Mouse (Mus musculus): ENCODE results near the gene Nptn. TPM values are rescaled to one million over a fixed set of nuclear protein-coding genes. Genes with fewer than 3 reads are reported as not detected.

Nptn gene
- polyA plus RNA-seq, 1 experiment from 2014 or later, result 60.3 TPM

DNA sequence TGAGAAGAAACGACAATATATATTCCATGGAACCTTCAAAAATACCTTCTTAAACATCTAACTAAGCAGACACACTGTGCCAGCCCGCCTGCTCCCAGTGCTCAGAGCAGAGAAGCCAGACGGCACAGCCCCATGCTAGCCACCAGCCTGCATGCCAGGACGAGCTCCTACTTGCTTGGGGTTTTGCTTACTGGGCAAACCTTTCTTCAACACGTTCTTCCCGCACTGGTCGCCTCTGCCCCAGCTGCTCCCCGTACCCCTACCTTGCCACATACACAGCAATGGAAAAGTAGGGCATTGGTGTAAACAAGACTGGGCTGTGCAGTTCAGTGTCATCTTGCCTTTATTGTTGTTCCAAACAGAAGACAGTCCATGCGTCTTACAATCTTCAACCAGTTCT, 83.5 kb downstream of the Nptn start:
- WGBS, result 88% methylated on average over 9 of the region's 9 CpGs
- no peak for DNase-seq (ENCODE audit: low spot score)

DNA sequence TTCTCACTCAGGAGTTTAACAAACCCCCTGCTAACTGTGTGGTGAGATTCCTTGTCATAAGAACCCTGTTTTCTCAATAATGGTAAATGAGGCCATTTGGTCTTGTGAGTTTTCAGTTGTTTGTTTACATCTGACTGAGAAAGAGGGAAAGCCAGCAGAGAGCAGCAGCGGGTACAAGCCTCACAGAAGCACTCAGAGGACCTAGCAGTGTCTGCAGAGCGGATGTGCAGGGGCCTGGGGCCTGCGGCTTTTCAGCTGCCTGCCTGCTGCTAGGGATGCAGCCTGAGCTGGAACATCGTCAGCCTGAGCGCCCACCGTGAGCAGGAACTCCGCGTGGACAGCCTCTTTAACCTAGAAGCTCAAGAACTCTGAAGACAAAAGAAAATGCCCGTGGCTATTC, 84.2 kb downstream of the Nptn start:
- whole genome bisulfite sequencing, result 58% methylated on average over 9 of the region's 9 CpGs
- H3K4me1 ChIP-seq (replicated peaks; ENCODE audit: control insufficient read depth, insufficient read depth, low read length), result no peaks in the 10 kb centered on the region
- no peak overlapping the region for H3K4me2 ChIP-seq (ENCODE audit: low read depth, low read length, severe bottlenecking)
- no peak for DNase-seq (ENCODE audit: low spot score)
- no peaks in the 10 kb centered on the region for H3K27me3 ChIP-seq (ENCODE audit: control insufficient read depth, insufficient read depth, low read length)
- no peak overlapping the region for H3K4me3 ChIP-seq (ENCODE audit: low read depth, low read length)
- no peaks in the 10 kb centered on the region for H3K36me3 ChIP-seq (ENCODE audit: control insufficient read depth, insufficient read depth, low read length)
- no peaks in the 10 kb centered on the region for H3K9me3 ChIP-seq (ENCODE audit: control insufficient read depth, low read length)
- no peak overlapping the region for H3K9ac ChIP-seq (ENCODE audit: low read length)
- ATAC-seq (replicated peaks; ENCODE audit: low FRiP score), result no peak
- no peak overlapping the region for H3K27ac ChIP-seq (ENCODE audit: low read depth, low read length)

More for the DNA sequence above, 83.5 kb downstream of the Nptn start:
- Histone ChIP-seq H3K27ac (ENCODE audit: low read depth, low read length) (no peak overlapping the region), H3K36me3 (ENCODE audit: control insufficient read depth, insufficient read depth, low read length) (no peaks in the 10 kb centered on the region), H3K27me3 (ENCODE audit: control insufficient read depth, insufficient read depth, low read length) (no peaks in the 10 kb centered on the region), H3K4me3 (ENCODE audit: low read depth, low read length) (no peak overlapping the region), H3K9me3 (ENCODE audit: control insufficient read depth, low read length) (no peaks in the 10 kb centered on the region), H3K4me2 (ENCODE audit: low read depth, low read length, severe bottlenecking) (no peak overlapping the region), H3K9ac (ENCODE audit: low read length) (no peak overlapping the region), H3K4me1 (replicated peaks; ENCODE audit: control insufficient read depth, insufficient read depth, low read length) (no peaks in the 10 kb centered on the region)
- no peak for ATAC-seq (replicated peaks; ENCODE audit: low FRiP score)

GRCm38 (mm10) chr9:58667244-58667643, 85.2 kb downstream of the Nptn start:
- no peaks in the 10 kb centered on the region for H3K4me1 ChIP-seq (replicated peaks; ENCODE audit: control insufficient read depth, insufficient read depth, low read length)
- H3K27ac ChIP-seq (ENCODE audit: low read depth, low read length), result no peak overlapping the region
- no peaks in the 10 kb centered on the region for H3K36me3 ChIP-seq (ENCODE audit: control insufficient read depth, insufficient read depth, low read length)
- H3K9ac ChIP-seq (ENCODE audit: low read length), result no peak overlapping the region
- no peak for DNase-seq (ENCODE audit: low spot score)
- H3K4me2 ChIP-seq (ENCODE audit: low read depth, low read length, severe bottlenecking), result no peak overlapping the region
- no peaks in the 10 kb centered on the region for H3K27me3 ChIP-seq (ENCODE audit: control insufficient read depth, insufficient read depth, low read length)
- H3K4me3 ChIP-seq (ENCODE audit: low read depth, low read length), result no peak overlapping the region
- ATAC-seq (replicated peaks; ENCODE audit: low FRiP score), result no peak
- H3K9me3 ChIP-seq (ENCODE audit: control insufficient read depth, low read length), result no peaks in the 10 kb centered on the region
- WGBS, result 74% methylated on average over 9 of the region's 9 CpGs

DNA sequence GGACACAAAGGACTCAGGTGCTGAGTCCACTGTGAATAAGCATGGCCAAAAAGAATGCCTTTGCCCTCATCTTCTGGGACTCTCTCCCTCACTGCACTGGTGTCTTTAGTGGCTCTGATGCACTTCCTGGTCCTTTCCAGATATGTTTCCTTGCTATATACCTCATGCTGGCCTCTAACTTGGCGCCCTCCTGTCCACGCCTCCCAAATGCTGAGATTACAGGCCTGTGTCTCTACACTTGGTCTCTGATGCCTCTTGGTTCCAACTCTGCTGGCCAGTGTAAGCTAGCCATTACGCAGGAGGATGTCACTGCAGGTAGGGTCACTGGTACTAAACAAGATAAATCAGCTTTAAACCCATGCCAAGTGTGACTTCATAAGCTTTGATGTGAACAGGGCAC, 86.1 kb downstream of the Nptn start:
- H3K36me3 ChIP-seq (ENCODE audit: control insufficient read depth, insufficient read depth, low read length), result no peaks in the 10 kb centered on the region
- H3K4me3 ChIP-seq (ENCODE audit: low read depth, low read length), result no peak overlapping the region
- H3K4me2 ChIP-seq (ENCODE audit: low read depth, low read length, severe bottlenecking), result no peak overlapping the region
- H3K27me3 ChIP-seq (ENCODE audit: control insufficient read depth, insufficient read depth, low read length), result no peaks in the 10 kb centered on the region
- no peak for DNase-seq (ENCODE audit: low spot score)
- no peaks in the 10 kb centered on the region for H3K9me3 ChIP-seq (ENCODE audit: control insufficient read depth, low read length)
- H3K9ac ChIP-seq (ENCODE audit: low read length), result no peak overlapping the region
- 89% methylated on average over 3 of the region's 3 CpGs for WGBS
- no peak overlapping the region for H3K27ac ChIP-seq (ENCODE audit: low read depth, low read length)
- no peaks in the 10 kb centered on the region for H3K4me1 ChIP-seq (replicated peaks; ENCODE audit: control insufficient read depth, insufficient read depth, low read length)
- no peak for ATAC-seq (replicated peaks; ENCODE audit: low FRiP score)

DNA sequence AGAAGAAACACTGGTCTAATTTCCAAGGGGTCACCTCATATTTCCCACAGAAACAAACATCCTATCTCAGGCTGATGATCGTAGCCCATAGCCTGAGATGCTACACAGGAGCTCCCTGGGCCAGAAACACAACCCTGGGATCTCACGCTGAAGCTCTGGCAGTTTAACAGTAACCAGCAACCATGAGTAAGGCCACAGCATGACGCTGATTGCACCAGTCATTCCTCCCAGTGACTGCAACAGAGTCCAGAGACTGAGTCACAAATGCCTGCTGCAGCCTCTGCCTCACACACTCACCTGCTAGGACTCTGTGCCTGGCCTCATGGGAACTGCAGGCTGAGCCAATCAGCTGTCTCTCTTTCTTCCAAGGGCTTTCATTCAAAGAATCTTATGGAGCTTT, 87.0 kb downstream of the Nptn start:
- H3K4me2 ChIP-seq (ENCODE audit: low read depth, low read length, severe bottlenecking), result no peak overlapping the region
- DNase-seq (ENCODE audit: low spot score) (no peak), ATAC-seq (replicated peaks; ENCODE audit: low FRiP score) (no peak)
- H3K9ac ChIP-seq (ENCODE audit: low read length), result no peak overlapping the region
- H3K27me3 ChIP-seq (ENCODE audit: control insufficient read depth, insufficient read depth, low read length), result no peaks in the 10 kb centered on the region
- no peak overlapping the region for H3K4me3 ChIP-seq (ENCODE audit: low read depth, low read length)
- H3K36me3 ChIP-seq (ENCODE audit: control insufficient read depth, insufficient read depth, low read length), result no peaks in the 10 kb centered on the region
- WGBS, result 70% methylated on average over 3 of the region's 3 CpGs
- no peaks in the 10 kb centered on the region for H3K4me1 ChIP-seq (replicated peaks; ENCODE audit: control insufficient read depth, insufficient read depth, low read length)
- no peak overlapping the region for H3K27ac ChIP-seq (ENCODE audit: low read depth, low read length)
- no peaks in the 10 kb centered on the region for H3K9me3 ChIP-seq (ENCODE audit: control insufficient read depth, low read length)

- Histone ChIP-seq H3K4me1 (replicated peaks; ENCODE audit: control insufficient read depth, insufficient read depth, low read length) (no peaks in the 10 kb centered on the region), H3K4me2 (ENCODE audit: low read depth, low read length, severe bottlenecking) (no peak overlapping the region), H3K4me3 (ENCODE audit: low read depth, low read length) (no peak overlapping the region), H3K27ac (ENCODE audit: low read depth, low read length) (no peak overlapping the region), H3K9me3 (ENCODE audit: control insufficient read depth, low read length) (no peaks in the 10 kb centered on the region), H3K27me3 (ENCODE audit: control insufficient read depth, insufficient read depth, low read length) (no peaks in the 10 kb centered on the region), H3K9ac (ENCODE audit: low read length) (no peak overlapping the region), H3K36me3 (ENCODE audit: control insufficient read depth, insufficient read depth, low read length) (no peaks in the 10 kb centered on the region)
- 98% methylated on average over 6 of the region's 6 CpGs for WGBS
- ATAC-seq (replicated peaks; ENCODE audit: low FRiP score) (no peak), DNase-seq (ENCODE audit: low spot score) (no peak)
Observed at GRCm38 (mm10) chr9:58669819-58670218, 87.8 kb downstream of the Nptn start.

DNA sequence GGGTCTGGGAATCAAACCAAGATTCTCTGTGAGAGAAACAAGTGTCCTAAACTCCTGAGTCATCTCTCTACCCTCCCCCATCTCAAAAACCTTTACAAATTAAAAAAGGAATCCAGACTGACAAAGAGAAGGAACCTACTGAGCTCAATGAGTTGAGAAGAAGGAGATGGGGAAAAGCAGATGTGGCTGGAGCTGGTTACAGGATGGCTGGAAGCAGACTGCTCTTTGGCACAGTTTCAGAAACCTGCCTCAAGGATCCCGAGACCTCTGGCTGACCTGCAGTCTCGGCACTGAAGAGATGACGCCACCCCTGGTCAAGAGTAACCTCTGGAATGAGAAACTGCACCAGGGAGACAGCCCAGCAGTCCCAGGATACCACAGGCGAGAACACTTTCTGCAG, 90.4 kb downstream of the Nptn start:
- Histone ChIP-seq H3K36me3 (ENCODE audit: control insufficient read depth, insufficient read depth, low read length) (no peaks in the 10 kb centered on the region), H3K9ac (ENCODE audit: low read length) (no peak overlapping the region), H3K4me3 (ENCODE audit: low read depth, low read length) (no peak overlapping the region), H3K4me2 (ENCODE audit: low read depth, low read length, severe bottlenecking) (no peak overlapping the region), H3K9me3 (ENCODE audit: control insufficient read depth, low read length) (no peaks in the 10 kb centered on the region), H3K27me3 (ENCODE audit: control insufficient read depth, insufficient read depth, low read length) (no peaks in the 10 kb centered on the region), H3K27ac (ENCODE audit: low read depth, low read length) (no peak overlapping the region), H3K4me1 (replicated peaks; ENCODE audit: control insufficient read depth, insufficient read depth, low read length) (no peaks in the 10 kb centered on the region)
- DNase-seq (ENCODE audit: low spot score) (no peak), ATAC-seq (replicated peaks; ENCODE audit: low FRiP score) (no peak)
- WGBS, result 69% methylated on average over 4 of the region's 4 CpGs

DNA sequence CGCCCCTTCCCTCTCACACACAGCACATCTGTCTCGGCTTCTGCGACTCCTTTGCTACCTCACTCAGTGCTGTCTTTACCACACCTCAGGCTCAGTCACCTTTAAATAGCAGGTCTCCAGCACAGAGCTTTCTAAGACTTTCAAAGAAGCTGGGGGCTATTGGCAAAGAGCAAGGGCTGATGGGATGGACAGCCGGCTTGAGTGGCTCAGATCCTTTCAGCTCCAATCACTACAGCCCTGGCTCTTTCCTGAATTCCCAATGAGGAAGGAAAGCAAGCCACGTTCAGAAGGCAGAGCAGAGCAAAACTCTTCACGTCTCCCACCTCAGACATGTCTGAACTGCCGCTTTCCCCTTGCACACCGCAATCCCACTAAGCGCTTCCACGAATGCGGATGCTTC, 92.7 kb downstream of the Nptn start:
- Histone ChIP-seq H3K4me1 (replicated peaks; ENCODE audit: control insufficient read depth, insufficient read depth, low read length) (no peaks in the 10 kb centered on the region), H3K27me3 (ENCODE audit: control insufficient read depth, insufficient read depth, low read length) (no peaks in the 10 kb centered on the region), H3K36me3 (ENCODE audit: control insufficient read depth, insufficient read depth, low read length) (no peaks in the 10 kb centered on the region), H3K9me3 (ENCODE audit: control insufficient read depth, low read length) (no peaks in the 10 kb centered on the region), H3K27ac (ENCODE audit: low read depth, low read length) (no peak overlapping the region), H3K9ac (ENCODE audit: low read length) (no peak overlapping the region), H3K4me2 (ENCODE audit: low read depth, low read length, severe bottlenecking) (no peak overlapping the region), H3K4me3 (ENCODE audit: low read depth, low read length) (no peak overlapping the region)
- 79% methylated on average over 11 of the region's 11 CpGs for WGBS
- DNase-seq (ENCODE audit: low spot score), result no peak
- ATAC-seq (replicated peaks; ENCODE audit: low FRiP score), result no peak

- 76% methylated on average over 6 of the region's 6 CpGs for WGBS
- H3K9ac ChIP-seq (ENCODE audit: low read length), result no peak overlapping the region
- no peaks in the 10 kb centered on the region for H3K36me3 ChIP-seq (ENCODE audit: control insufficient read depth, insufficient read depth, low read length)
- no peaks in the 10 kb centered on the region for H3K4me1 ChIP-seq (replicated peaks; ENCODE audit: control insufficient read depth, insufficient read depth, low read length)
- ATAC-seq (replicated peaks; ENCODE audit: low FRiP score) (no peak), DNase-seq (ENCODE audit: low spot score) (no peak)
- H3K4me3 ChIP-seq (ENCODE audit: low read depth, low read length), result no peak overlapping the region
- H3K4me2 ChIP-seq (ENCODE audit: low read depth, low read length, severe bottlenecking), result no peak overlapping the region
- no peaks in the 10 kb centered on the region for H3K9me3 ChIP-seq (ENCODE audit: control insufficient read depth, low read length)
- no peak overlapping the region for H3K27ac ChIP-seq (ENCODE audit: low read depth, low read length)
- H3K27me3 ChIP-seq (ENCODE audit: control insufficient read depth, insufficient read depth, low read length), result no peaks in the 10 kb centered on the region
Observed at GRCm38 (mm10) chr9:58675371-58675770, 93.3 kb downstream of the Nptn start.
